Mouse (Mus musculus): Measurements from ENCODE around the gene Atf7. TPM values are rescaled to one million over a fixed set of nuclear protein-coding genes. Genes with fewer than 3 reads are reported as not detected.
A peak's percentile ranks its signal among the peaks of the same experiment; 100 is the strongest.
"Not testable (repeated sequence)": the region's sequence is repeated elsewhere in the genome, so short reads cannot be mapped to it uniquely, and the experiment has no call there.

Atf7 gene
- 10 to 100 TPM; 45.6 to 49.2 TPM for total RNA-seq (2021)
- long read RNA-seq, experiment 1, full-length matches to known transcripts: 2 of 4 reads
- long read RNA-seq, experiment 1, partial matches to known transcripts: 1 of 4 reads
- long read RNA-seq, experiment 1, other reads (novel, unspliced or antisense): 1 of 4 reads
- long read RNA-seq, experiment 2, partial matches to known transcripts: 0 of 4 reads
- long read RNA-seq, experiment 2, other reads (novel, unspliced or antisense): 2 of 4 reads

DNA sequence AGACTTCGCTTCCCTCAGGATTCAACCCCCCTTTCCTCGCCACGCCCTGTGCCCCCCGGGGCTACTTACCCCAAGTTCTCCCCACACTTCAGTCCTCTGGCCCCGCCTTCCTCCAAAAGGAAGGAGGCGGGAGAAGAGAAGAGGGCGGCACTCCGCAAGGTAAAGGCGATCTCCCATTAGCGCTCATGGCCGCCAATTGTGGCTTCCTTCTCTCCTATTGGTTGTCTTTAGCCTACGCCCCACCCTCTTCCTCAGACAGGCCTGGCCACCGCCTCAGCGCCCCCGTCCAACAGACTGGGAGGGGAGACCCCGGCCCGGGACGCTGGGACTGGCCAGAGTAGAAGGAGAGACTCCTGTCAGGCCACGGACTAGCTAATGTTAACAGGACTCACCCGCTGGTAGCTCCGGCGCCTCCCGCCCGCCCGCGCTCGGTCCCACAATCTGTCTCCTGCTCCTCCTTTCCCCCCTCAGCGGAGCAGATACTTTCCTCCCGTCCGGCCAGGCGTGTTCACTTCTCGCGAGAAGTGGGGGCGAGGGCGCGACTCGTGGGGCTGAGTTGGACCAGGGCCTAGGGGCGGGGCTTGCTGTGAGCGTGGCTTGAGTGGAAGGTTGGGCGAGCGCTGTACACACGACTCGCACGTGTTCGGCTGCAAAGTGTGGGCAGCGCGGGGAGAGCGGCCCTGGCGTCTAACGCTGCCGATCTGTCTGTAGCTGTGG lies at the start of gene Atf7, which contains the start of gene Gm28047:
Gene Atf7 (minus strand): TSS at position 495 of the 717 bp plus-strand sequence.
Gene Gm28047 (minus strand): TSS at position 98 of the 717 bp plus-strand sequence.
- peak; percentile 99 to 100 for DNase-seq (ENCODE audit: low spot score in 2 of 2)

DNA sequence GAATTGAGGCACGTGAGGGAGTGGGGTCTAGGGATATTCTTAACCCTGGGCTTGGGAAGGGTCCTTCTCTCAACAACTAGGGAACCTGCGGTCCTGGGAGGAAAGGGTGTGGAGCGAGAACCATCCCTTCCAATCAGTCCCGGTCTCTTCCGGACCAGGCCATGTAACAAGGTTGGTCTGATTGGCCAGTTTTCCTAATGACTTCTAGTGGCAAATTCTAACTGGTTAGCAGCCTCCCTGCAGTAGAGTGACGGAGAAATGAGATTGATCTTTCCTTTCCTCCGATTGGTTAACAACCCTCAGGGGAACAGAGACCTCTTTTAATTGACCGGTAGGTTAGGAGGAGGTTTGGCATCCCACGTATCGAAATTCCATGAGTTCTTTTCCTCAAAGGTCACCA lies 48.3 kb upstream of the Atf7 start:
- DNase-seq (ENCODE audit: low spot score in 2 of 2): peak; percentile 63 to 83

DNA sequence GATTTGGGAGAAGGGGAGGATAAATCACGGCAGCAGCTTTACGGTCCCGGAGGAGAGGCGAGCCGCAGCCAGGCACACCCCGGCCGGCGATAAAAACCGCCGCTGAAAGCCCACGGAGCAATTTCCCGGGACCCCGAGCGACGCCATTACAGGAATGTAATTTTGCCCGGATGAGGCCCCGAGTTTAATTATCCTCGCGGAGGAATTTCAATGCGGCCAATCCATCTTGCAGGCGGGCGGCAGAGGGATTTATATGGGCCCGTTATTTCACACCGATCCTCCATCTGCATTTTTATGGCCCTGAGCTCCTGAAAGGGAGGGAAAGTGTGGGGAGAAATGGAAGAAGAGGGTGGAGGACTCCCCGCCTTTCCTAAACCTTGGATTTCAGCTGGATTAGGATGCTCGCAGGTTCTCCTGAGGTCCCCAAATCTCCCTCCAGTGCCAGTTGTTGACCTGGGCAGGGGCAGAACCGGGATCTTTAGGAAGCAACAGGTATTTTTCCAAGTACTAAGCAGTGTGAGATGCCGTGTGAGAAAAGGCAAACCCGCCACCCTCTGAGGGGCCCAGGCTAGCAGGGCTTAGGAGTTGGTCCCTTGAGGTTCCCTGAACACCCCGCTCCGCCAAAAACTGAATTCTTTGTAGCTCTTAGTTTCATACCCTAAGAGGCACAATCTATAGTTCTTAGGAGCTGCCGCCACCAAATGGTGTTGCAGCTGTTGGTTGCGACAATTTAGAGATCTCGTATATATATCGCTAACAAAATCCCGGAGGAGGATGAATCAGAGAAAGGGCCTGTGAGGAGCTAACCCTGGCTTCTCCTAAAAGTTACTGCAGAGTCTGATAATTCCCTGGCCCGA lies 47.2 kb upstream of the Atf7 start, which contains the start of gene Atp5g2:
Gene Atp5g2 (minus strand): TSS at position 138 of the 857 bp plus-strand sequence.
- DNase-seq (ENCODE audit: low spot score in 2 of 2): peak; percentile 34 to 43

DNA sequence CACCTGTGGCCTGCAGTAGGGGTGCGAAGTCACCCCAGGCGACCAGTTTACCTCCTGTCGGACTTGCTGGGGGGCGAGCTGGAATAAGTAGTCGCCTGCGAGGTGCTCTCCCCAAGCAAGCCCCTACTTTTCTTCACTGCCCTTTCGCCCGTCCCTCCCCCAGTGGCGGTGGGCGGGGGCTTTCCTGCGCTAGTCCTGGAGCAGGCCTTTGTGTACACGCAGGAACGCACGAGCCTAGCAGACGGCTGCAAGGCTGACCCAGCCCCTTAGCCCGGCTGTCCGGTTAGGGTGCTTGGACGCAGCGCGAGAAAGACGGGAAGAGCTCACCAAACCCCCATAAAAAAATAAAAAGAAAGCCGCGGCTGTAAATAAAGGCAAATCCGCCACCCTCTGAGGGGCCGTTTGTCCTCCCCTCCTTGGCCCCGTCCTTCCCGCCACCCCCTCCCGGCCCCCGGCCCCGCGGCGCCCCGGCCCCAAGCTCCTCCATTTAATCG lies 46.5 kb upstream of the Atf7 start:
- DNase-seq (ENCODE audit: low spot score in 2 of 2): peak; percentile 75 to 81

DNA sequence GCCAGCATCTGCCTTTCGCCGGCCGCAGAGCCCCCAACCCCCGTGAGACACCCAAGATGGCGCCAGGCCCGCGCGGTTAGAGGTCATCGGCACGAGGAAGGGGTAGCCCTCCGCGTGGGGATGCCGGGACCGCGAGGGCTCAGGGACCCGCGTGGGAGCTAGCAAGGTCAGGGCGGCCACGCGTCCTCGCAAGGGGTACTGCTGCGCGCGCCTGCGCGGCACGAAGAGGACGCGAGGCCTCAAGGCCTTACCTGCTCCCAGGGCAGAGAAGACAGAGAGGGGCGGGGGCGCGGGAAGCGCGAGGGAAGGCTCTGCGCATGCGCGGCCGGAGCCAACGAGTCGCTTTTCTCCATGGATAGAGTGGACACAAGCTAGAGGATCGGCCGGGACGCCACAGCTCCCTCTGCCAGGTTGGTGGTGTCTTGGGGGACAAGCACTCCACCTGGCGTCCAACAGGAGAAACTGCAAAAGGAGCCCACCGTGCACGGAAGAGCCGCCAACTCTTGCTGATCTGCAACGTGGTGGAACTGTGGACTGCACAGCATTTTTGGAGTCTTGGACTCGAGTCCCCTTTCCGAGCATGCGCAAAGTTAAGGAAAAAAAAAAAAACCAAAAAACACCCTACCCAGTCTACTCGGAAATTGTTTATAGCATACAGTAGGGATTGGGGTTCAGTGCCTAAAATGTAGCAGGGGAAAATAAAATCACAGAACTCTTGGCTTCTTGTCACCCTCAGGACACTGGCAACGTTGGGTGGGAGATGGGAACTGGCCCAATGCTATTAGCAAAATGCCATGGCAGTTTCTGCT lies 45.7 kb upstream of the Atf7 start:
- DNase-seq (ENCODE audit: low spot score in 2 of 2): peak; percentile 99

DNA sequence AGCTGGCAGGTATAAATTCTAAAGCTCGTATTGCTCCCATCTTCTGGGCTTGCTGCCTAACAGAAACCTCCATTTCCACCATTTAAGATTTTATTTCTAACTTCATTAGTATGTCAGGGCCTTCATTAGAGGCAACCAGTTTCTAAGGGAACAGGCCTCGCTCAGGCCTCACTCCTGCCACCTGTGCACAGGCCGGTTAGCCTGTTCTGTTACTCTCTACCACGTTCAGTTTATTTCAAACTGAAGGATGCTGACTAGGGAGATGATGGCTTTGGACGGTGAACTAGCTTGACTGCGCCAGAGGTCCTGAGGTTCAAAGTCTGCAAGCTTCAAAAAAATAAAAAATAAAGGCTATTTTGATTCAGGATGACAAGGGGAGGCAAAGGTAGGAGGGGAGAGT lies 45.0 kb upstream of the Atf7 start:
- no peak for DNase-seq (ENCODE audit: low spot score in 2 of 2)

DNA sequence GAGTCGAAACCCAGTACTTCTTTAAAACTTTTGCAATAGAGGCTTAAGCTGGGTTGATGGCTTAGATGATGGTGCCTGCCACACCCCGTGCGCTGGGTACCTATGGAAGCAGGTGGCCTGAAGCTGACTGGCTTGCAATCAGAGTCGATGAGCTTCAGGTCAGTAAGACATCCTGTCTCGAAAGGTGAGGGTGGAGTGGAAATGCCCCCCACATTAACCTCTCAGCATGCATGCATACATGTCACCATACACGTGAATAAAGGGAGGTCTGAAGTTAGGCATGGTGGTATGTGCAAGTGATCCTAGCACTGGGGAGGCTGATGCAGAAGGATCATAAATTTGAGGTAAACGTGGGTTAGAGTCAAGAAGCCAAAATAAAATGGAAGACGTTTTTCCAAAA lies 44.3 kb upstream of the Atf7 start:
- no peak for DNase-seq (ENCODE audit: low spot score in 2 of 2)

DNA sequence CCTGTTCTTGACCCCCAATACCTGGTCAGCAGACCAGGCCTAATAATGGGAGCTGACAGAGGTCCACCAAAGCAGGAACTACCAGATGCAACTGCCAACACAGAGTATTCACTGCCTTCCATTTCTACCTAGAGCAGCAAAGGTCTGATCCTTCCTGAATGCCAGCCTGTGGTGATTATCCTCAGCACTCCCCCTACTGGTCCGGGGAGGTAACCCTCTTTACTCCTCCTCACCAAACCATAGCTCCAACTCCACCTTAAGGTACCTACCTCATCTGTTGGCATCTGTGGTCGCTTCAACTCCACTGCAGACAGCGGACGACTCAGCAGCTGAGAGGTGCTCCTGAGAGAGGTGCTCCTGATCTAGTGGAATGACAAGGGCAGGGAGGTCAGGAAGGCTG lies 40.2 kb upstream of the Atf7 start:
- DNase-seq (ENCODE audit: low spot score in 2 of 2): peak in 1 of 2 experiments; percentile 51

DNA sequence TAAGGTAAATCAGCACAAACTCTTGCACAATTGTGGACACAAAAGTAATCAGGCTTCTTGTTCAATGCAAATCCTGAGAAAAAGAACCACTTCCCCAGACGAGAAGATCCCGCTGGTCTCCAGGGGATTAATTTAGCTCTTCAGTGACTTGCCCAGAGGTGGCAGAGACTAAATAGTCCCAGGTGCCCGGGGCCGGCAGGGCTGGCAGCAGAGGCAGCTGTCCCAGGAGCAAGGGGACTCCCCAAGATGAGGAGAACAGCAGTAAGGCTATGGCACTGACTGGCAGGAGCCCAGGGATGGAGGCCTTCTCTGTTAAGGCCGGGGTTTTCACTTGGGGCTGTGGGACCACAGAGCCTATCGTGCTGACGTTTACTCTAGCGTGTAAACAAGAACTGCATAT lies 38.6 kb upstream of the Atf7 start:
- DNase-seq (ENCODE audit: low spot score in 2 of 2): no peak

DNA sequence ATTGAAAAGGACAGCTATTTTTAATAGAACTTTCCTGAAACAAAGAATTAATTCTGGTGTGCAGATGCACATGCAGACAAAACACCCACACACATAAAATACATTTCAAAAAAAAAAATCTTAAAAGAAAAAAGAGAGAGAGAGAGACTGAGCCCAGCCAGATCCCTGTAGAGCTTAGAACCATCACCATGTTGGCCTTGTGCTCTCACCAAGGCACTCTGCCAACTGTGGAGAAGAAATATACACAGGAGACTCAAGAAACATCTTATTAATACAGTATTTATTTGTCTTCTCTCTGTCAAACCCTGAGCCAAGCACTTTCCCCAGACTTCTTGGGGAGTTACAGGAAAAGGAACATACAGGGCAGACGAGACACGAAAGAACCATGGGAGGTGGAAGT lies 37.3 kb upstream of the Atf7 start:
- DNase-seq (ENCODE audit: low spot score in 2 of 2): not testable (repeated sequence)

DNA sequence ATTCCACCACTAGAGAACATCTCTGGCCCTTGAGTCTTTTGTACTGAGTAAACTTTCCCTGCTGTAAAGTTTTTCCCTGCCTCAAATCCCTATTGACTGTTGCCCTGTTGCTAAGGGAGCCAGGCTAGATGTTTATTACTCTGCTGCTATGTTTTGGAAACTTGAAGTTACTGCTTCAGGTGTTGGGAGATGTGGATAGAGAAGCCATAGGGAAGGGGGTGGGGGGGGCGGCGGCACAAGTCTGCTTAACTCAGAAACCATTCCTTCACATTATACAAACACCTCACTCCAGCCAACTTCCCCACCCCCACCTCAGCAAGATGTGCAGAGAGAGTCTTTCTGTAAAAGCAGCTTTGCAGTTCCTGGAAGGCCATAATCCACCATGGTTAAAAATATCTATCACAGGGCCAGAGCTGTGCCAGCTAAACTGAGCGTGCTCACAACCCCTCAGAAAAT lies 32.7 kb upstream of the Atf7 start:
- DNase-seq (ENCODE audit: low spot score in 2 of 2): no peak

DNA sequence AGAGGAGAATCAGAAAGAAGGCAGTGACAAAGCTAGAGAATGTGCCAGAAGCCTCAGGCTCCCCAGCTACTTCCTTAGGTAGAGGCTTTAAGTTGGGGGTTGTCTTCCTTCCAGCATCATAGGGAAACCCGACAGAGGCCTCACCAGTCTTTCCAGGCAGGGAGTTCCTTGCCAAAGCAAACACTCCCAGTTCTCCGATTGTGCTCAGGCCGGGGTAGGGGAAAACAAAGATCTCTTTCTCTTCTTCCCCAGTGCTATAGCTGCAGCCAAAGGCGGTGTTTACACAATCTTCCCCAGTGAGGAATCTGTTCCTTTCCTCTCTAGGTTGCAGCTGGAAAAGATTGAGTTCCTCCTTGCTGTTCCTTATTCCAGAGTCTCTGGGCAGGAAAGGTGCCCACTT lies 31.4 kb upstream of the Atf7 start:
- DNase-seq (ENCODE audit: low spot score in 2 of 2): no peak

DNA sequence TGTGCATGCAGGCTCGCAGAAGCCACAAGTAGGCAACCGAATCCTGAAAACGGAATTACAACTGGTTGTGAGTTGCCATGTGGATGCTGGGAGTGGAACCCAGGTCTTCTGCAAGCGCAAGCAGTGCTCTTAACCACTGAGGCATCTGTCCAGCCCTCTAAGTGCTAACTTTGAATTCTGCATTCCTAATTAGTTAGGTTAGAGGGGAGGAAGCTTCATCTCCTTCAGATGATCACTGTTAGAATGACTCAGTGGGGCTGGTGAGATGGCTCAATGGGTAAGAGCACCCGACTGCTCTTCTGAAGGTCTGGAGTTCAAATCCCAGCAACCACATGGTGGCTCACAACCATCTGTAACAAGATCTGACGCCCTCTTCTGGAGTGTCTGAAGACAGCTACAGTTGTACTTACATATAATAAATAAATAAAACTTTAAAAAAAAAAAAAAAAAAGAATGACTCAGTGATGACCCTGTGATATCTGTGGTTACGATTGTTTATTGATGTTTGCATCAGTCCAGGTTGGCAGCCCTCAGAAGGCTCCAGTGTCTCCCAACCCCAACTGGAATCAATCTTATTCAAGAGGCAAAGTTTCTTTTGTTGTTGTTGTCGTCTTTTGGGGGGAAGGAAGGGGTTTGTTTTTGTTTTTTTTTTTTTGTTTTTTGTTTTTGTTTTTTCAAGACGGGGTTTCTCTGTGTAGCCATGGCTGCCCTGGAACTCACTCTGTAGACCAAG lies 26.8 kb upstream of the Atf7 start:
- not testable (repeated sequence) for DNase-seq (ENCODE audit: low spot score in 2 of 2)

DNA sequence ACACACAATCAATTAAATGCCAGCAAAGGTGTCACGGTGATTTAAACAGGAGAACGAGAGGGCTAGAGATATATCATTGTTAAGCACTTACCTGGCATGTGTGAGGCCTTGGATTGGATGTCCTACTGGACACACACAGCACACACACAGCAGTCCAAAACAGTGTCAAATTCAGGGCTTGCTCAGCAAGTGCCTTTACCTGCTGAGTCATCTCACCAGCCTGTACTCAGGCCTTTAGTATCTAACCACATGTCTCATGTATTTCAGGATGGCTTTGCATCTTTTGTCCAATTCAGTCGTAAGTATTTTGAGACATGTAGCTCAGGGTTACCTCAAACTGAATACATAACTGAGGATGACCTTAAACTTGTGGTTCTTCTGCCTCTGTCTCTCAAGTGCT lies 25.8 kb upstream of the Atf7 start:
- DNase-seq (ENCODE audit: low spot score in 2 of 2): no peak

DNA sequence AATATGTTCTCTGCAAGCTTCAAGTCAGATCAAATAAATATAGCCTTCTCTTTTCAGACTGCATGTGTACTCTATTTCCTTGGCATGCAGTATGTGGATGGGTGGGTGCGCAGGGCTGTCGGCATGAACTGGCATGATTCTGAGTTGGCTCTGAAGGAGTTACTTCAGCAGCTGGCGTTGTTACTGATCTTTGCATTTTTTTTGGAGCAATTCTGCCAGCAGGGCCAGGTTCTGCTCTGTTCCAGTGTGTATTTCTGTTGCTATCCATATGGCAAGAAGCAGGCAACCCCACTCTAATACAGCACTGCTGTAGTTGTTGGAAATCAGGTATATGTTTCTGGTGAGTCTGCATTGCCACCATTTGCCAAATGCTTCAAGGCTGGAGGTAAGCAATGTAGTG lies 10.6 kb upstream of the Atf7 start:
- DNase-seq (ENCODE audit: low spot score in 2 of 2): peak; percentile 44 to 67

DNA sequence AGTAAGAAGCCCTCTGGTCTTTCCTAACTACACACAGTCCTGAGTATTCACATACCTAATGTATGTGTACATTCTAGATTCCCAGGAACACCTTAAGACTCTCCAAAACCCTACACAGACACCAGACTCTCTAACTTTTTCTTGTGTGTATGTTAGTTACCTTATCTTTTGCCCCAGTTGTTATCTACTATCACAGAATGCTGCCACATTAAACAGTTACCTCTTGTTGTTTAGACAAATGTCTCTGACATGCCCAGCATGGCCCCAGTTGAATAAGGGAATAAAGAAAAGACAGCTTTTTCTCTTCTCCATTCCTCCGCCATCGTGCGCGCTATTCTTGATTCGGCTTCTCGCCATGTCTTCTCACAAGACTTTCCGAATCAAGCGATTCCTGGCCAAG lies 9.4 kb upstream of the Atf7 start:
- no peak for DNase-seq (ENCODE audit: low spot score in 2 of 2)

DNA sequence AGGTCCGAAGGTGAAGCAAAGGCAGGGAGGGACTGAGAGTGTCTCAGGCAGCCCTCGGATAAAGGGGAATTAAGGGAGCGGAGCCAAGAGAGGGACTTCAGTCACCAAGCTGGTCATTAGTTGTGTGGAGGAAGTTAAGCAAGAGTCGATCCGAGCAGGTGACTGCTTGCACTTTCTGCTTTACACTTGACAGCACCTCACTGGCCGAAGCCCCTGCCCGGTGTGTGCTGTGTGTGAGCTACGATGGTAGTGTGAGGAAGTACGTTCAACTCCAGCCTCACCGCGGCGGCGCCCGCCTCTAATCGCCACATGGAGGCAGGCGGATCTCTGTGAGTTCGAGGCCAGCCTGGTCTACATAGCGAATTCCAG lies 407 bp upstream of the Atf7 start:
- no peak for DNase-seq (ENCODE audit: low spot score in 2 of 2)

DNA sequence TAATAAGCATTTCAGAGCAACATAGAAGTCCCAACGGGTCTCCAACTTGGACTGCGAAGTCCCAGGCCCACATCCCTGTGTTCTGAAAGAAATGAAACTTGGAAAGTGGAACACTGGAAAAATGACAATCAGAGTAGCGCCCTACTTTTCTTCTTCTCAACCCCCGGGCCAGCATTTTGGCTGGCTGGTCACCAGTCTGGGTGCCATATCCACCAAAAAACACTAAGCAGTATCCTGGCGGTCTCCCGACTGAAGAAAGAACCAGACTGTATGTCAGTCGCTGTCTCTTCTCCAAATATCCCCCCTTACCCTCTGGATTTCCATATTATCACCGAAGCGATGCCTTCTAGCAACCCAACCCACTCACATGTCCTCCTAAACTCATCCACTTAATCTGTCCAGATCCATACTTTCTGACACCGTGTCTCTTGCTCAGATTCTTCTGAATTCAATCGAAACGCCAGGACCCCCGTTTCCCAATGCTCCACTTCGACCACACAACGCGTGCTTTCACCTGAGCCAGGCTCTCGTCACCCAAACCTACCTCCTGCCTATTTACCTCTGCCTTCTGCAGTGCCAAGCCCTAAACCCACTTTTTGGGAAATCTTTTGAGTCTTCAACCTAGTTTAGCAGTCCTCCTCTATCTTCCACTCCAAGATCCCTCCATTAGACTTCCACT lies 834 bp downstream of the Atf7 start:
- DNase-seq (ENCODE audit: low spot score in 2 of 2): peak; percentile 19 to 22

DNA sequence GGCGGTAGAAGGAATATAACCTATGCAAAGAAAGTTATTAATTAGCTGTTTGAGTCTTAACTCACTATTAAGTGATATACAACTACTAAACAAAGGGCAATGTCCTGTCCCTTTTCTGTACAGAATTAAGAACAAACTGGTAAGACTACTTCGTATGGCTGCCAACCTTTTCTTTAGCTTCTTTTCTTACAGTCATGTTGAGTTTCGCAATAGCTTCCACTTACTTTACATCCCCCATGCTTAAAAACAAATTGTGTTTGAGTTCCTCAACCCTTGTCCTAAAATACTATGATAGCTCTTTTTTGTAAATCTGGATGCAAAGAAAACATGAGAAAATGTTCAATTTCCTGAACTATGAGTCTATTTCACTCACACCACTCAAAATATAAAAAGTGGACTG lies 2.1 kb downstream of the Atf7 start:
- DNase-seq (ENCODE audit: low spot score in 2 of 2): no peak
